Mouse (Mus musculus) heart, postnatal 0 days (tissue): ENCODE results near the gene Swi5.

ENCODE experiments used
- CTCF ChIP-seq: IDR thresholded peaks from 2 replicates; pipeline ENCODE4 v1.5.1; 2016; ENCODE audit warnings: antibody characterized with exemption, control low read depth, low read depth
- EP300 ChIP-seq: IDR thresholded peaks from 2 replicates; pipeline ENCODE4 v1.6.1; 2016; ENCODE audit warnings: antibody characterized with exemption, low read depth

- TF ChIP-seq CTCF (no peak), EP300 (no peak)
Measured at GRCm38 (mm10) chr2:32308870-32309568, 21.1 kb upstream of the Swi5 start.
